Mouse (Mus musculus) cerebellum, adult 9-10 months (tissue): ENCODE results near the gene Map4k1.
"Not testable (repeated sequence)": the region's sequence is repeated elsewhere in the genome, so short reads cannot be mapped to it uniquely, and the experiment has no call there.

Source experiments
- DNase-seq: peaks from one replicate; pipeline ENCODE4 v3.0.0; 2022

The Map4k1 gene

DNA sequence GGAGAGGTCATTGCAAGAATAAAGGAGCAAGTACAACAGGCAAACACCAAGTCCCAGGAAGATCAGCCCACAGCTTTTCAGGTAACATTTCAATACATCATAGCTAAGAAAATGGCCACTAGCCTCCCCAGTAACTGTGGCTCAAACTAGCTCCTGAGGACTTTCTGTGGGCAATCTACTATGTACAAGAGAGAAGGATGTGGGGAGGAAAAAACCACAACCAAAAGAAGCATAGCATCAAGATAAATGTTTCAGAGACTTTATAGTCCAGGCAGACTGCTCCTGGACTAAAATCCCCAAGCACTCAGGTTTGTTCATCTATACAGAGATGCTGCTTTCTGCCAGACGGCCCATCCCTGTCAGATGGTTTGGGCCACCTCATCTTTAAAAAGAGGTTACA, 25.6 kb upstream of the Map4k1 start:
- no peak for DNase-seq

GRCm38 (mm10) chr7:28957286-28957685, 24.6 kb upstream of the Map4k1 start:
- DNase-seq, result no peak

DNA sequence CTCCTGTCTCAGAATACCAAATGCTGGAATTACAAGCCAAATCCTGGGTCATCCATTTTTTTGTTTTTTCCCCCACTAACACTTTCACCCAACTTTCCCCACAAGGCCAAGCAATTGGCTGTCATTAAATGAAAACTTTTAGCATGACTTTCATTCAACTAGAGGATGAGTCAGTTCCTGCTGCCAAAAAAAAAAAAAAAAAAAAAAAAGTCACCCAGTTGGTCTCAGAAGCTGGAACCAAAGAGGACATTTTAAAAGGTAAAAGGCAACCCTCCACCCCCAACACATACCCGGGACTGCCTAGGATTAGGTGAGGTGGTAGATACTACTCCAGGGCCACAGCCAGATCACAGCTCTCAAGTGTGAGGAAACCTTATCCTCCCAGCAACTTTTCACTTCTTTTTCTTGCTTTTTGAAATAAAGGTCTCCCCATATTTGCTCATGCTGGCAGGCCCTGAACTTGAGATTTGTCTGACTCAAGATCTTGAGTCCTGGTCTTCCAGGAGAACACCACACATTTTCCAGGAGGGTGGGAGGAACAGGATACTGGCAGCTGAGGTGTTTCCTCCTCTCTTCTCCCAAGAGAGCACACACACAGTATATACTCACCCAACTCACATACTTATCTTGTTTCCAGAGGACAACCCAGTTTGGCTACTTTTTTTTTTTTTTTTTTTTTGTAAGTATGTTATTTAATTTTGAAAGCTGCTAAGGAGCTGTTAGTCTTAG, 23.7 kb upstream of the Map4k1 start:
- no peak for DNase-seq

- no peak for DNase-seq
Measured at GRCm38 (mm10) chr7:28958770-28959169, 23.1 kb upstream of the Map4k1 start.

DNA sequence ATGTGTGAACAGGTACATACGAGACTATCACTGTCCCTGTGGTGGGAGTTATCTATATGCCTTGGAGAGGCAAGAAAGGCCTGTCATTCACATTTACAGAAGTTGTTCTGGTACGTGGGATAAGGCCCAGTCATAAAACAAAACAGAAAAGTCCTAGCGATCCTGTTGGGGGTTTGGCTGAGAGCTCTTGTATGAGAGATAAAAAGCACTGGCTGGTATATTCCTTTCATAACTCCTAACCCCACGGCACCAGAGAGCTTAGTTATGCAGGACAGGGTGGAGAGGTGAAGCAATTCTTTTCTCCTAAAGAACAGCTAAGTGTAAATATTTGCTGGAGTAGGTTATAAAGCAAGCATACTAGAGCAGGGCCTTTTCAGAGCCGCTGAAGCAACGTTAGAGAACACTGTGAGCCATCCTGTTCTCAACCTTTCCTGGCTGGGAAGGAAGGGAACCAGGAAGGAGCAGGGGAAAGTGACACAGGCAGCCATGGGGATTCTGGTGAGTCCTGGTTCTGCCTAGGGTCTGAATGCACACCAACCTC, 22.3 kb upstream of the Map4k1 start:
- no peak for DNase-seq

DNA sequence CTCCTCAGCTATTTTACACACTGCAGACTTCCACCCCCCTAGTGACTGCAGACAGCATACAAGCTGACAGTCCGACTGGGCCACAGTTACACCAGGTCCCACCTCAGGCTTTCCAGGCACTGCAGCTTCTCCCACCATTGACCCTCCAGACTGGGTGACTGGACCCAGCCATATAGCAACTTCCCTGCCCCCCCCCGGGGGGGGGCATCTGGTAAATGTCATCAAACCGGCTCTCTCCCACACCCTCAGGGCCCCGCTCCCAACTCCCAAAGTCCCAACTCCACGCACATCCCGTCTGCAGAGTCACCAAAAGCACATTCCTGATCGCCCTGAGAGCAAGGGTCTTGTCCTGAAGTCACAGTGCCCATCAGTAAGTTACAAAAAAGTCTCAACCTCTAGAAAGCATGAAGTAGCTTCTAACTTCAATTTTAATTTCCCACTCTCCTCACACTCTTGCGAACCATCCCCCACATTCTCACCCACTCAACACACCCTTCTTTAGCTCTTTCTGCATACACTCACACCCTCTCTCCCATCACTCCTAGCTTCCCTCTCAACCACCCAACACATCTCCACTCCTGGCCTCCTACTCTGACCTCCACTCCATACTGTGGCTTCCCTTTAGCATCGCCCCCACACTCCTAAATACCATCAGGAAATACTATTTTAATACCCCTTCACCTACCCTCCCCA, 21.4 kb upstream of the Map4k1 start:
- peak; percentile 36 for DNase-seq

GRCm38 (mm10) chr7:28961584-28961926, 20.3 kb upstream of the Map4k1 start:
- peak; percentile 39 for DNase-seq

- peak; percentile 99 for DNase-seq
Measured at GRCm38 (mm10) chr7:28961927-28962670, 19.8 kb upstream of the Map4k1 start, which contains the start of gene Actn4. Gene Actn4 (minus strand): TSS chr7:28962340.

DNA sequence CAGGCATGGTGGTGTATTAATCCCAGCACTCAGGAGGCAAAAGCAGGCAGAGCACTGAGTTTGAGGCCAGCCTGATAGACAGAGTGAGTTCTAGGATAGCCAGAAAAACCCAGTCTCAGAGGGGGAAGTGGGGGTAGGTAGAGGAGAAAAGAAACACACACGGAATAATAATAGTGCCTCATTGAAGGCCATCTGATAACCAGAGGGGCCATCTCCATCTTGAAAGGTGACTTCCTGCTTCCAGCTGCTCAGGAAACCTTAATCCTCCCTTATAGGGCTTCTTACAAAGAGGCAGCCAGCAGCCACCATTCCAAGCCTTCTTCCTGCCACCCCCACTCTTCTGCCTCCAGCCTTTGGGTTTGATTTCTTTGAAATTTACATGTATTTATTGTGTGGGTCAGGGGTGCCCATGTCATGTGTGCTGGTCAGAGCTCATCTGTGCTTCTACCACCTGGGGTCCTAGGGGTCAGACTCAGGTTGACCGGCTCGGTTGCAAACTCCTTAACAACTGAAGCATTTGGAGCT, 18.4 kb upstream of the Map4k1 start:
- peak; percentile 33 for DNase-seq

- DNase-seq, result no peak
Measured at GRCm38 (mm10) chr7:28965346-28965840, 16.5 kb upstream of the Map4k1 start.

GRCm38 (mm10) chr7:28966181-28966580, 15.7 kb upstream of the Map4k1 start:
- DNase-seq, result no peak

GRCm38 (mm10) chr7:28966751-28967505, 14.9 kb upstream of the Map4k1 start:
- DNase-seq, result no peak

DNA sequence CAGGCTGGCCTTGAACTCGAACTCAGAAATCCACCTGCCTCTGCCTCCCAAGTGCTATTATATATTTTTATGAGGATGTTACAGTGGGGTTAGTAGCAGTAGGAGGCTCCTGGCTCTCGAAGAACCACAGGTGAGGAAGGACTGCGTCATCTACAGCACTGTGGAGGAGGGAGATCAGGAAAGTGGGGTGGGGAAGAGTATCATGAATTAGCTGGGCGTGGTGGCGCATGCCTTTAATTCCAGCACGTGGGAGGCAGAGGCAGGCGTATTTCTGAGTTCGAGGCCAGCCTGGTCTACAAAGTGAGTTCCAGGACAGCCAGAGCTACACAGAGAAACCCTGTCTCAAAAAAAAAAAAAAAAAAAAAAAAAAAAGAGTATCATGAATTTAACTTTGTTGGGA, 13.7 kb upstream of the Map4k1 start:
- not testable (repeated sequence) for DNase-seq

GRCm38 (mm10) chr7:28969271-28969670, 12.6 kb upstream of the Map4k1 start:
- no peak for DNase-seq

DNA sequence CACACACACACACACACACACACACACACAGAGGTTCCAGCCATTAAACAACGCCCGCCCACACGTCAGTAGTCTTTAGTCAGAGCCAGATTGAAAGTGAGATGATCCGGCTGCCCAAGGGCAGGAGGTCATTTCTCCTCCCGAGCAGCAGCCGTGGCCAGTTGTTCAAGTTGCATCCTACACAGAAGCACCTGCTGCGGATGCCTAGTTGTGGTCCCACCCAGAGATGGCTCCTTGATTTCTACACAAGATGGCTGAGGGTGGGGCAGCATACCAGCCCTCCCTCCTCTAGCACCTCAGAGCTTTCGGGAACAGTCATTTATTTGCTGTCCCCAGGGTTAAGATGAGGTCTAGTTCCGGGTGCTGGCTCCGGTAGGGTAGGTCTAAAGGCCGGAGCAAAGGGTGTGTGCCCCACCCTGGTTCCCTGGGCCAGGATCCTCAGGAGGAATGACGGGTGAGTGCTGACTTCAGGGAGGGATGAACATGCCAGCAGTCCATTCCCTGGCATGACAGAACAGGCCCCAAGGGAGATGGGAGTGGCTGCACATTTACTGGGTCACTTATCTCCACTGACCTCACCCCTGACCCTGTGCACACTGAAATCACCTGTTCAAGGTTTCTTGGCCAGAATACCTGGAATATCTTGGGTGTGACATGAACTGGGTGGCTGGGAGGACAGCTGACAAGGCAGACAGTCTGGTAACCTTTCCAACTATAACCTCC, 12.0 kb upstream of the Map4k1 start:
- DNase-seq, result no peak

GRCm38 (mm10) chr7:28971029-28971428, 10.8 kb upstream of the Map4k1 start:
- DNase-seq, result no peak

GRCm38 (mm10) chr7:28971770-28972269, 10.0 kb upstream of the Map4k1 start:
- DNase-seq, result peak; percentile 26

DNA sequence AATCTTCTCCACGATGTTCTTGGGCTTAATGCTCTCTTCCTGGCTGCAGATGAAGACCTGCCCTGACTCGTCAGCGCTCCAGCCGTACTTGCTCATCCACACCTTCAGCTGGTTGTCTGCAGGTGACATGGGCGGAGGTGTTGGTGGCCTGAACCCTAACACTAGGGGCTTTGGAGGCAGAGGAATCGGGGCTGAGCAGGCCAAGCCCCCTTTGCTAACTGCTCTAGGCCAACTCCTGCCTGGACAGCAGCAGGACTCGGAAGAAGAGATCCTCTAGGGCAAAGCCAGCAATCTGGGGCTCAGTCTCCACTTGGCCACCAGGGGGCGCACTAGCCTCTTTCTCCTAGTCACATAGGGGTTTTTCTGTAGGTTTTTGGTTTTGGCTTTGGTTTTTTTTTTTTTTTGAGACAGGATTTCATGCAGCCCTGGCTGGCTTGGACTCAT, 9.3 kb upstream of the Map4k1 start:
- peak; percentile 74 for DNase-seq

DNA sequence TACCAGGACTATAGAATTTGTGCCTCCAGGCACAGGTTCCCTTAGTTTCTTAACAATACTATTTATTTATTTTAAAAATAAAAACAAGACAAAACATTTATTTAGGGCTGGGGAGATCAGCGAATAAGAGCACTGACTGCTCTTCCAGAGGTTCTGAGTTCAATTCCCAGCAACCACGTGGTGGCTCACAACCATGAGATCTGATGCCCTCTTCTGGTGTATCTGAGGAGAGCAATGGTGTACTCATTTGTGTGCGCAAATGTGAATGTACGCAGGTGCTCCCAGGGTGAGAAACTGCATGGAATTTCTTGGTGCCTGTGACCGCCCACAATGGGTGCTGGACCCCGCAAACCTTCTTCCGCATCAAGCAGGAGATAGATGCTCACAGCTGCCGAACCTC, 8.8 kb upstream of the Map4k1 start:
- peak; percentile 39 for DNase-seq

- DNase-seq, result peak; percentile 6
Measured at GRCm38 (mm10) chr7:28977556-28977955, 4.3 kb upstream of the Map4k1 start.

DNA sequence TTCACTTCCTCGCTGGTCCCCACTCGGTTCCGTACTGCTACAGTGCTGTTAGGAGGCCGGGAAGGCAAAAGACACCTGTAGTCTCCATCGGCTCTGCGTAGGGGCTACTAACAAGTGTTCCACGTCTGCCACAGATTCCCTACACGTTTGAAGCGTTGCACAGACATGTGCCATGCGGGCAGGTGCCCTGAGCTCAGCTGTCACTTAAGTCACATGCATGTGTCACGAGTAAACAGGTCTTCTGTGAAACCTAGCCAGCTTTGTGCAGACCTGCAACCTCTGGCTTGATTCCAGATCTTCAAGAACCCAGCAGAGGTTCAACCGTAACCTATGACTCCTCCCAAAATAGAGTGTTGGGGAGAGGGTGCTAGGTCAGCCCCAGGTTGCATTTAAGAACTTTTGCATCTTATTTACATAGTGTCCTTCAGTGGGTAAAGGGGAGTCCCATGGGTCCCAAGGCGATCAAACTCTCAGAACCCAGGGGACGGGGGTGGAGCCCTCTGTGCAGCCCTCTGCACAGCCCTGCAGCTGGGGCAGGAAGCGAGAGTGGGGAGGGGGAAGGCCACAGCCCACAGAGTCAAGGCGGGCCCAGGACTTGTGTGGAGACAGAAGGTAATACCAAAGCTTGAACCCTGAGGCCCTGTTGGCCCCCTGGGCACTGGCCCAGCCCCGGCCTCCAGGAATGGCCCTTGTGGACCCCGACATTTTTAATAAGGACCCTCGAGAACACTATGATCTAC, 594 bp downstream of the Map4k1 start:
- peak; percentile 52 for DNase-seq
